Mouse (Mus musculus) heart, embryonic 13.5 days (tissue): ENCODE measurements around the gene Otulinl. TPM values are rescaled to one million over a fixed set of nuclear protein-coding genes. Genes with fewer than 3 reads are reported as not detected.

Experiments used
- ATAC-seq: fragments of 200-750 bp; cut with Nextera tagmentation; 2 replicates; pipeline ENCODE4 v1.8.0; 2017; ENCODE audit warnings: moderate TSS enrichment; ENCODE audit not compliant: insufficient number of reproducible peaks, low FRiP score, low TSS enrichment; ENCODE audit errors: extremely low read depth
- H3K27ac ChIP-seq: fragments of 300-500 bp; sonication (generic); replicated peaks from 2 replicates; pipeline ENCODE4 v1.5.1; 2015; ENCODE audit warnings: moderate library complexity, mild to moderate bottlenecking, inconsistent platforms
- H3K27me3 ChIP-seq: fragments of 300-500 bp; sonication (generic); replicated peaks from 2 replicates; pipeline ENCODE4 v1.6.1; 2015; ENCODE audit warnings: mild to moderate bottlenecking, inconsistent platforms
- H3K36me3 ChIP-seq: fragments of 300-500 bp; sonication (generic); 2 replicates; pipeline ENCODE4 v1.6.1; 2015; ENCODE audit warnings: mild to moderate bottlenecking, inconsistent platforms
- H3K4me1 ChIP-seq: fragments of 300-500 bp; sonication (generic); 2 replicates; pipeline ENCODE4 v1.6.1; 2015; ENCODE audit warnings: inconsistent platforms
- H3K4me2 ChIP-seq: fragments of 300-500 bp; sonication (generic); 2 replicates; pipeline ENCODE4 v1.6.1; 2015; ENCODE audit warnings: inconsistent platforms, mild to moderate bottlenecking, moderate library complexity
- H3K4me3 ChIP-seq: fragments of 300-500 bp; sonication (generic); 2 replicates; pipeline ENCODE4 v1.5.1; 2015; ENCODE audit warnings: moderate library complexity, mild to moderate bottlenecking, inconsistent platforms
- H3K9ac ChIP-seq: fragments of 300-500 bp; sonication (generic); 2 replicates; pipeline ENCODE4 v1.6.1; 2015; ENCODE audit warnings: inconsistent platforms, mild to moderate bottlenecking, moderate library complexity
- H3K9me3 ChIP-seq: fragments of 300-500 bp; sonication (generic); 2 replicates; pipeline ENCODE4 v1.6.1; 2016; ENCODE audit warnings: inconsistent platforms
- WGBS: fragments of 180-500 bp; shearing (Covaris S2); methylation state at CpG from one replicate; pipeline ENCODE4 v1.1.7; 2015; ENCODE audit warnings: mixed read lengths; 5-methylcytosine and 5-hydroxymethylcytosine counted together
- polyA plus RNA-seq: library from polyadenylated mRNA; unstranded; fragments of >200 nt; fragmentation: Nextera tagmentation; extraction: Ambion mirVana; gene quantifications from 2 replicates; pipeline ENCODE4 v1.2.1, GENCODE M21; 2015

Otulinl gene
- polyA plus RNA-seq, 1 experiment from 2014 or later: 4.1 TPM

DNA sequence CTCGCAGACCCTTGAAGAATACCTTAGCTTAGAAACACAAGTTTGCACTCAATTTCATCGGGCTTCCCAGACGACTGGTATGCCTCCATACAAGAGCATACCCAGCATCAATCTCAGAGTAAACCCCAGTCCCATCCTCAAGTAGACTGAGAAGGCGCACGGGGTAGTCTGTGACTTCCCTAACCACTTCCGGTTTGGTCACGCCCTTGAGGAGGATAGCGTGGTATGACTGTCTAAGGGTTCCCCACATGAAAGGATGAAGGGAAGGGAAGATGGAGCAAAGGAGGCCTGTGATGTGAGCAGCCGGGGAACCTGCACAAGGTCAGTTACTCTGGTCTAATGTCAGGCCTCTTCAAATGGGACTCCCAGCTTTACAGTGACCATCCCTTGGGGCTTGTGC, 53.6 kb downstream of the Otulinl start:
- ATAC-seq: no peak

DNA sequence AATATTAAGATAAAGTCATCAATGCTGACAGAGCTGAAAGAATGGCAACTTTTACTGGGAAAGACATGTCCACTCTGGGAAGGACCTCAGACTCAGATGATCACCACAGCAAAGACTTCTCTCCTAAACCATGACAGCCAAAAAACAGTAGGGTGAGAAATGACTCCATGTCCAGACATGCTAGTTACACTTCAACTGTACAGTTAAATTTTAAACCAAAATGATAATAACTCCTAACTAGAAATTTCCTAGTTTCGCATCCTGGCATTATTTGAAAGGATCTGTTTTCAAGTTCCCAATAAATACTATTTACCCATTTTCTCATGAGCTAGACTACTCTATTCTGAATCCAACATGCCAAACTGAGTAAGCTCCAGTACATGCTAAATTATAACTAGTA, 55.1 kb downstream of the Otulinl start:
- H3K4me3 ChIP-seq: no peak overlapping the region
- H3K4me1 ChIP-seq: peaks cover 73% of the 10 kb centered on the region
- peak overlapping the region; percentile 43; the same call in 1 of the 2 replicates for H3K27ac ChIP-seq
- H3K9me3 ChIP-seq: no peaks in the 10 kb centered on the region
- H3K27me3 ChIP-seq: no peaks in the 10 kb centered on the region
- H3K9ac ChIP-seq: no peak overlapping the region
- H3K4me2 ChIP-seq: peak overlapping the region; percentile 19; the same call in 1 of the 2 replicates
- no peak for ATAC-seq
- WGBS: 93% methylated on average over 1 of the region's 1 CpGs
- peaks cover 32% of the 10 kb centered on the region for H3K36me3 ChIP-seq

More for the DNA sequence above, 53.6 kb downstream of the Otulinl start:
- Histone ChIP-seq H3K4me1 (peaks cover 71% of the 10 kb centered on the region), H3K27me3 (no peaks in the 10 kb centered on the region), H3K27ac (no peak overlapping the region), H3K4me3 (no peak overlapping the region), H3K9me3 (no peaks in the 10 kb centered on the region), H3K4me2 (no peak overlapping the region), H3K9ac (no peak overlapping the region), H3K36me3 (peaks cover 21% of the 10 kb centered on the region)
- 82% methylated on average over 9 of the region's 9 CpGs for WGBS

DNA sequence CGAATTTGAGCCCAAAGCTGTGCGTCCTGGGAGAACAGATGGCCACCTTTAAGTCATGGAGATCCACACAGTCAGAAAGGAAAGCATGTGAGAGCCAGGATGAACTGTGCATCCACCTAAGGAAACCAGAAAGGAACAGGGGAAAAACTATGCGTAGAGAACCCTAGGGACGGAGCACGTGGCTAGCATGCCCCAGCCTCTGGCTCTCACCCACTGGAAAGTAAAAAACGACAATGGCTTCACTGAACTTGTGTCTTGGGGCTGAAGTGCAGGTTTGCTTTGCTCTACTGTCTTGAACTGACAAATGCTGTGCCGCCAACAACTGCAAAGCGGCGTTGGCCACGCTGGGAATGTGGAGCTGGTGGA, 55.5 kb downstream of the Otulinl start:
- Histone ChIP-seq H3K4me1 (peaks cover 73% of the 10 kb centered on the region), H3K36me3 (peaks cover 36% of the 10 kb centered on the region), H3K9me3 (no peaks in the 10 kb centered on the region), H3K9ac (no peak overlapping the region), H3K4me2 (peak overlapping the region; percentile 19; the same call in 1 of the 2 replicates), H3K4me3 (no peak overlapping the region), H3K27me3 (no peaks in the 10 kb centered on the region), H3K27ac (peak overlapping the region; percentile 43)
- ATAC-seq: no peak
- WGBS: 61% methylated on average over 10 of the region's 10 CpGs

DNA sequence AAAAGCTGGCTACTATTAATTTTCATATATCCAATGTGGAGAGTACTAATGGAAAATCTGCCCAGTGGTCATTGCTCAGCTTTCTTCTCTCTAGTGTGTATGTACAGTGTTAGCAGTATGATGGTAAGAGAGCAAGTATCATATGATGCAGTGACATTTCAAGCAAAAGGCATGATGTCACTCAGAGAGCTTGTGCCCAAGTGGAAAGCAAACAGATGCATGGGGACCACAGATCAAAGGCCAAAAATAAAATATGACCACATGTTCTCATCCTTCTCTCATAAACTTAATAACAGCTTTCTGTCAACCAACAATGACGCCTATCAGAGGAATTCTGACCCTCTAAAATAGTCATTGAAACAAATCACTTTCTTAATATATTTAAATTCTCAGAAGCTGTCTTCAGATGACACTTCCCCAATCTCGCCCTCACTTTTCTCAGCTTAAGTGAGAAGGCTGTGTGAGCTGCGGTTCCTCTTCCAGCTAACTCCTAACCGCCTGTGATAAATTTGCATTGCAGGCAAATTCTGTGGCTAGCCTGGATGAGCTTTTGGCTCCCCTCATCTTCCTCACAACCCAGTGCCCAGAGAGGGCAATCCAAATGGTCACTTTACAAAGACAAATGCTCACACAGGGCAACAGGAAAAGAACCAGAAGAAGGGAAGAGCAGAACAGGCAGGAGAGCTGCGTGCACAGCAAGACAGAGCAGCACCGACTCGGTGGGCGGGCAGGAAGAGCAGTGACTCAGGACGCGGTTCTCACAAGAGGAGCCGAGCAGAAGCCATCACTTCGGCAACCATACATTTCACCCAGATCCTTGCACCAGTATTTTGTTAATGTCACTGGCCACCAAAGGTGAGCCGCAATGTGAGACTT, 56.1 kb downstream of the Otulinl start:
- no peak for ATAC-seq
- Histone ChIP-seq H3K4me2 (peak overlapping the region; percentile 19; the same call in 1 of the 2 replicates), H3K4me3 (no peak overlapping the region), H3K27ac (peak overlapping the region; percentile 43), H3K4me1 (peaks cover 73% of the 10 kb centered on the region), H3K9ac (no peak overlapping the region), H3K27me3 (no peaks in the 10 kb centered on the region), H3K36me3 (peaks cover 36% of the 10 kb centered on the region), H3K9me3 (no peaks in the 10 kb centered on the region)
- WGBS: 80% methylated on average over 13 of the region's 13 CpGs

DNA sequence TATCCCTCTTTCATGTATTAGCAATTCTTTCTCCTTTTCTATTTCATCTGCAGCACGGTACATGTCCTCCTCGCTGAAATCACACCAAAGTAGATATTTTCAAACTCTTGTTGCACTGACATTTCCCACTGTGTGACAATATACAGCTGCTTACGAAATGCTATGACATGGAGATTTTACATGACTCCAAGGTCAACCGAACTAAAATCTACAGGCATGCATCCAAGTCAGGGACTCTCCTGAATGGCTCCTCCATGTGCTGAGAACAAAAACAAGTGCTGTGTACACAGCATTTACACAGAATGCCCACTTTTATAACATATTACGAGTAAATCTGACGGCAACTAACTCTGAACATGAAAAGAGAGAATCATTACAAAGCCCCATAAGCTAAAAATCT, 58.1 kb downstream of the Otulinl start:
- Histone ChIP-seq H3K27me3 (no peaks in the 10 kb centered on the region), H3K36me3 (peaks cover 47% of the 10 kb centered on the region), H3K27ac (no peak overlapping the region), H3K4me2 (no peak overlapping the region), H3K4me3 (no peak overlapping the region), H3K9me3 (no peaks in the 10 kb centered on the region), H3K4me1 (peaks cover 74% of the 10 kb centered on the region), H3K9ac (no peak overlapping the region)
- no peak for ATAC-seq
- 83% methylated on average over 6 of the region's 6 CpGs for WGBS

DNA sequence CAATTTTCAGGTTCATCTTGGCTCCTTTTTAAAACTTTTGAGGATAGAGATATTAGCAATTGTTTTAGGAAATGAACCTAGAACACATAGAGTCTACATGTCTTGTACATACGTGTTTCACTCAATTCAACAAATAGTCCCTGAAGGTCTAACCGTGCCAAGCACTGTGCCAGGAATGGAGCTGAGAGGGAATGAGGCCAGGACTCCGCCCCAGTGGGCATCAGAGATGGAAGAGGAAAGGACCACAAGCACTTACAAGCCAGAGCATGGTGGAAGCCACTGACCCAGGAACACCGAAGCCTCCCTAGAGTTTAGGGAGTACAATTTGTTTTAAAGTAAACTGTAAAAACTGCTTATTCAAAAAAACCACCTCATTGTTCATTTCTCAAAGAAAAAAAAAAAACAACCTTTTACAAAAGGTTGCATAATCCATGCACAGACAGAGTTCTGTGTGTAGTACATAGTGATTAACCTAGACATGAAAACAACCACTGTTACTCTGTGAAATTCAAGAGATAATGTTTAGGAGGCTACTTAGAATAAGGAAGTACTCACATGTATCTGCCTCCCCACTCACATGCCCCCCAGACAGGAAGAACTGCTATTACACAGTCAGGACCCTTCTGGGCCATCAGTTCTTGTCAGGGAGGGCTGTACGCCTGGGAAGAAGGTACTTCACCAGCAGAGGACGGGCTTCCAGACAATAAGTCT, 60.7 kb downstream of the Otulinl start:
- Histone ChIP-seq H3K4me1 (peaks cover 65% of the 10 kb centered on the region), H3K36me3 (peaks cover 59% of the 10 kb centered on the region), H3K9ac (no peak overlapping the region), H3K4me3 (no peak overlapping the region), H3K27me3 (no peaks in the 10 kb centered on the region), H3K4me2 (no peak overlapping the region), H3K27ac (no peak overlapping the region), H3K9me3 (no peaks in the 10 kb centered on the region)
- no peak for ATAC-seq
- WGBS: 84% methylated on average over 6 of the region's 6 CpGs

DNA sequence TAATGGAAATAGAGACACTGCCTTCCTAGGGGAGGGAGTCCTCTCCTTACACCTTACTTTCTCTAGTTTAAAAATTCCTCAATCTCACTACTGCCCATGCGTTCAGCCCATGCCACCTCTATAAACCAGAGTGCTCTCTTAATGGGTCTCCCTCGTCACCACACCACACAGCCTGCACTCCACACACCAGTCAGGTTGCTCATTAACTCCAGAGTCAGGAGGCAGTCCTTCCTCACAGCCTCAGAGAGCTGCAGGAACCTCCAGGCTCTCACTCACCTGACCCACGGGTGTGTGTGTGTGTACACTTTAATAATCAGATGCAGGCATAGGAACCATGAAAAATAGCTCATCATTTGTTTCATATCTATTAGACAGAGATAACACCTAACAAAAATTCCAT, 61.7 kb downstream of the Otulinl start:
- peaks cover 63% of the 10 kb centered on the region for H3K36me3 ChIP-seq
- no peak for ATAC-seq
- WGBS: 69% methylated on average over 3 of the region's 3 CpGs

DNA sequence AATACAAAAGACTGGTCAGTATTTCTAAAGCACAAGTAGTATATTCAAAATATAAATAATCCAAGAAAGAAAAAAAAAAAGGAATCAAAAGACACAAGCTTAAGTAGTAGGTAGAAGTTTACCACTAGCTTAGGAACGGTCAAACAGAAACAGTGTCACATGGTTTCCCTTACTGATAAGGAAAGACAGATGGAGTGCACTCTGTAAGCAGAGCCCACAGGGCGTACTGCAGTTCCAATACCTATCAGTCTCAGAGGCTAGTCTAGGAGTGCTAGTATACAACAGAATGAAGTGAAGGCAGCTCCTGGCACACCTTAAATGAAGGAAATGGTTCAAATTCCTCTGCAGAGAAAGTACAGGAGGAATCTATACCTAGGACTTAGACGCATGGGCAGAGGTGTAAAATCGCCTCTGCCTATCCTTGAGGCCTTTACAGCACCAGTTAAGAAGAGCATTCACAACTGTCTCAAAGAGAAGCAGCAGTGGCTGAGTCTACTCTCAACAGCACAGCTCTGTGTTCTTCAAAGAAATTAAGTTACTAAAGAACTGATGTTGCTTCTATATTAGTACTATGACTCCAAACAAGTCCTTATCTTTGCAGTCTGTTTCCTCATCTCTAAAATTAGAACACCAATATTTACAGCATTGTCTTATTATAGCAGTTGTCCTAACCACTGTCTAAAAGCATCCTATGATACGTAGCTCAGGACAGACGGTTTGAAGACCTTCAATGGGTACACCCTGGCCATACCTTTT, 62.4 kb downstream of the Otulinl start:
- Histone ChIP-seq H3K4me3 (no peak overlapping the region), H3K27ac (peak overlapping the region; percentile 88), H3K27me3 (no peaks in the 10 kb centered on the region), H3K9me3 (no peaks in the 10 kb centered on the region), H3K36me3 (peaks cover 69% of the 10 kb centered on the region), H3K4me2 (peak overlapping the region; percentile 42), H3K9ac (peak overlapping the region; percentile 67), H3K4me1 (peaks cover 48% of the 10 kb centered on the region)
- 39% methylated on average over 6 of the region's 6 CpGs for WGBS
- no peak for ATAC-seq

More for the DNA sequence above, 61.7 kb downstream of the Otulinl start:
- Histone ChIP-seq H3K4me3 (no peak overlapping the region), H3K27me3 (no peaks in the 10 kb centered on the region), H3K27ac (peak overlapping the region; percentile 88), H3K4me2 (peak overlapping the region; percentile 42), H3K9me3 (no peaks in the 10 kb centered on the region), H3K4me1 (peaks cover 56% of the 10 kb centered on the region), H3K9ac (peak overlapping the region; percentile 67)

DNA sequence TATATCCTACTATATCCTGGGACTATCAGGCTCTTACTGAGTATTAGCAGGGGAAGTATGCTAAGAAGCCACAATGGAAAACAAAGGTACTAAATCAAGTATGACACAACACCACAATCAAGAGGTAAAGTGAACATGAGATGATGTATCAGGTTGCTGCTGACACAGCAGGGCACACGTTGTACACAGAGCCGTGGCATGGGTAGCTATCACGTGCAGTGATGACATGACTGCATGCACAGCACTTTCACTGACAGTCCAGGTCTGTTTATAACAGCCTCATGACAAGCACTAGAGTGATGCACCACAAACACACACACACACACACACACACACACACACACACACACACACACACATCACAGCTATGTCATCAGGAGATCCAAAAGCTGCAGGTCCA, 64.2 kb downstream of the Otulinl start:
- 73% methylated on average over 3 of the region's 3 CpGs for WGBS
- Histone ChIP-seq H3K9me3 (no peaks in the 10 kb centered on the region), H3K27ac (no peak overlapping the region), H3K4me2 (no peak overlapping the region), H3K36me3 (peaks cover 64% of the 10 kb centered on the region), H3K4me1 (peaks cover 35% of the 10 kb centered on the region), H3K4me3 (no peak overlapping the region), H3K27me3 (no peaks in the 10 kb centered on the region), H3K9ac (no peak overlapping the region)
- no peak for ATAC-seq

DNA sequence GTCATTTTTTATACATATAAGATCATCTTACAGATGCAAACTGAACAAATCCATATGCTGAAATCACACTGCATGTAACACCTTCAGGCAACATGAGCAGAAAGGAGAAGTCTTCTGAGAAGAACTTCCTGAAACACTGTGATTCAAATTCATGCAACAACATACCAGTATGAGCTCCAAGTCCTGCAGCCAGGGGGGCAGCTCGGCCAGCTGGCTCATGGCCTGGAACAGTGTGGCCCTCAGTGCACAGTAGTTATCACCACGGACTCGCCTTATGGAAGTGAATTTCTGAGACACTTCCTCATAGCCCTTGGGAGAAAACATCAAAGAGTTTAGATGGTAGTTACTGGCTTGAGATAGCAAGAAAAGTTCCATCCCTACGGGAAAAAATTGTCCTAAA, 65.2 kb downstream of the Otulinl start:
- no peak for ATAC-seq
- Histone ChIP-seq H3K9ac (no peak overlapping the region), H3K4me3 (no peak overlapping the region), H3K27me3 (no peaks in the 10 kb centered on the region), H3K36me3 (peaks cover 68% of the 10 kb centered on the region), H3K4me1 (peaks cover 33% of the 10 kb centered on the region), H3K27ac (no peak overlapping the region), H3K4me2 (no peak overlapping the region), H3K9me3 (no peaks in the 10 kb centered on the region)
- 72% methylated on average over 4 of the region's 4 CpGs for WGBS

DNA sequence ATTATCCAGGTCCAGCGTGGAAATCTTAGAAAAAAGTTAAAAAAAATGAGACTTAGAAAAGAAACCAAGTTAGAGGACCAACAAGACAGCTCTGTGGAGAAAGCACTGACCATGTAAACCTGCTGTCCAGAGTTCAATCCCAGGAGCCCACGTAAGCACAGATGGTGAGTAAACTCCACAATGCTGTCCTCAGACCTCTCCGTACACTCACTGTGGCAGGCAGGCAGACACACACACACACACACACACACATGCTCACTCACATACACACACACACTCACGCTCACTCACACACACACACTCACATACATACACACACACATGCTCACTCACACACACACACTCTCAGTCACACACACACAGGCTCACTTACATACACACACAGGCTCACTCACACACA, 68.1 kb downstream of the Otulinl start:
- peaks cover 77% of the 10 kb centered on the region for H3K36me3 ChIP-seq
- no peaks in the 10 kb centered on the region for H3K27me3 ChIP-seq
- H3K9me3 ChIP-seq: no peaks in the 10 kb centered on the region
- no peak overlapping the region for H3K9ac ChIP-seq
- no peak overlapping the region for H3K4me2 ChIP-seq
- 92% methylated on average over 4 of the region's 4 CpGs for WGBS
- H3K4me3 ChIP-seq: no peak overlapping the region
- H3K4me1 ChIP-seq: peaks cover 11% of the 10 kb centered on the region; the same call in 1 of the 2 replicates
- no peak for ATAC-seq
- H3K27ac ChIP-seq: no peak overlapping the region
